Mouse (Mus musculus): Measurements from ENCODE around the gene Atad1. TPM values are rescaled to one million over a fixed set of nuclear protein-coding genes. Genes with fewer than 3 reads are reported as not detected.

Atad1 gene
- total RNA-seq, 2 experiments from 2014 or later: 62.9 to 77.7 TPM

DNA sequence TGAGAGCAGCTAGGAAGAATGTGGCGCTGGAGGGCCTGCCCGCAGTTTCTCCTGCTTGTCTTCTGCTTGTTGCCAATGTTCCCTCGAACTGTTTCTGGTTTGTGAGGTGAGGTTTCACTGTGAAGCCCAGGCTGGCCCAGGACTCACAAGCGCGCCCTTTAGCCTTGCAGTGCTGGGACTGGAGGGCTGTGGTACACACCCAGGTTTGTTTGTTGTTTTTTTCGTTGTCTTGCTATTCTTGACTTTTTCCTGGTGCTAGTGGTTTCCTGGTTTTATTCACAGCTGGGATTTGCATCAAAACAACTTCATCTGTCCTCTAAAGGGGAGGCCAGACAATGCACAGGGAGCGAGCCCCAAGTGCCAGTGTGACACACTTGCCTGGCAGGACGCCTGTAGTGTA is 104.7 kb downstream of the Atad1 start:
- ATAC-seq (replicated peaks; ENCODE audit: poor library complexity, severe bottlenecking): no peak

DNA sequence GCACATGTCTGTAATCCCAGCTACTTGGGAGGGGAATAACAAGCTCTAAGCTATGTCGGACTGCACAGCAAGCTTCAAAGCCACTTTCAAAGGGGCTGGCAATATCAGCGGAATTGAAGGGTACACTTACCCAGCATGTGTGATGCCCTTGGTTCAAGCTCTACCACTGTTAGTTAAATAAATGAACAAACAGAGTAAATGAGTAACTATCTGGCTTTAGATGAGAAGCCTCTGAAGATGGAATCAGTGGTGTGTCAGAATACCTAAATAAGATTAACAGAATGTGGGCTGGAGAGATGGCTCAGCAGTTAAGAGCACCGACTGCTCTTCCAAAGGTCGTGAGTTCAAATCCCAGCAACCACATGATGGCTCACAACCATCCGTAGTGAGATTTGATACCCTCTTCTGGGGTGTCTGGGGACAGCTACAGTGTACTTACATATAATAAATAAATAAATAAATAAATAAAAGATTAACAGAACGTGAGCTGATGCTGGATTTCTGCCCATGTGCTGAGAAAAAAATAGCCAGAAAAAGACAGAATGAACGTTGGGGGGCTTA is 110.9 kb downstream of the Atad1 start:
- ATAC-seq (replicated peaks; ENCODE audit: poor library complexity, severe bottlenecking): no peak

DNA sequence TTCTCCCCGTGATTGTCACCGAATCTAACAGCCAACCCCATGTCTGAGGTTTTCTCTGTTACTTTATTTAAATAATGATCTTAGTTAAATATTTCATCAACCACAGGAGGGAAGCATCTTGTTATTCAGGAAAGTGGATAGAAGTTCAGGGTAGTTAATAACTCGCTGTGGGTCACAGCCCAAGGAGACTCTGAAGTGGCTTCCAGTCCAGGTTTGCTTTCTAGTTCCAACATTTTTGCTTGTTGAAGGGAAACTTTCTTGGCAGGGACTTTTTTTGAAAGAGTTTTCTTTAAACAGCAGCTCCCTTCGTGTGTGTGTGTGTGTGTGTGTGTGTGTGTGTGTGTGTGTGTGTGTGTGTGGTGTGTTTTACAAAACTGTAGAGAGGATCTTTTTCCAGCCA is 112.0 kb downstream of the Atad1 start:
- no peak for ATAC-seq (replicated peaks; ENCODE audit: poor library complexity, severe bottlenecking)

DNA sequence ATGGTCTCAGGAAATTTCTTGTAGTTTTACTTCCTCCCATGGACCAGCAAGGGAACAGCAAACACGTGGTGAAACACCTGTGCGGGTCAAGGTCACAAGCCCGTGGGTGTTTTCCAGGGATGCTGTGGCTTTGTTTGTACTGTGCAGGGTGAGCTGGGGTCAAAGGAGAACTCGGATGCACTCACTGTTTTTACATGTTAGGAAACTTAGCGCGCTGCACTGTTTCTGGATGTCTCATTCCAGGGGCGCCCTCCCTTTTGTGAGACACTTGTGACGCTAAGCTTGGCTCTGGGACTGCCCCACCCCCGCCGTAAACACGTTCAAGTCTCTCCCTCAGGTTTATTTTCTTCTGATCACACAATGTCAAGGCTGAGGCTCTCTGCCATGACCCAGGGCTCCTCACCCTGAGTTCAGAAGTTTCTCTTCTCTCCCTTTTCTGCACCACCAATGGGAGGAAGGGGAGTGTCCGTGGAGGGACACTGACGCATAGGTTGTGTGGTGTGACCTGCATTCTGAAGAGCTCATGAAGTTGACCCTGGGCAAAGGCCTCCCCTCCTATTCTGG is 112.7 kb downstream of the Atad1 start:
- ATAC-seq (replicated peaks; ENCODE audit: poor library complexity, severe bottlenecking): peak; percentile 44

DNA sequence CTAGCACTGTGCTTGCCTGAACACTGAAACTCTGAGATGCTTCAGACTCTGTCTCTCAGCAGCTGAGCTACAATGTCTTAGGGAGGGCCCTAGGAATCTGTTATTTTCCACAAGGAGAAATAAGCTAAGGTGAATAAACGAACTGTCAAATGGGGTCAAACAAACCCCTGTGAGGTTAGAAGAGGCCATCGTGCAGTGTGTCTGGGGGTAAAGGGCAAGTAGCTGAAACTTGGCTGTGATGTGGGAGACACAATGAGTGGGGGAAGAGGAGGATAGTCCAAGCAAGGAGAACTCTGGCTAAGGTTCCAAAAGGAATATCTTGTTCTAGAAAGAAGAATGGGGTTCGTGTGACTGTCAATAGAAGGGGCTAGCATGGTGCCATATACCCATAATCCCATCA is 117.4 kb downstream of the Atad1 start:
- no peak for ATAC-seq (replicated peaks; ENCODE audit: poor library complexity, severe bottlenecking)

Other genes with a start within 250 kb of the Atad1 start
- gene Papss2, start 144.0 kb downstream of the Atad1 start, total RNA-seq (2014; fragmentation: Nextera tagmentation): 45.0 and 49.3 TPM in 2 replicates
- 28.9 and 29.5 TPM in 2 replicates for gene Papss2, start 144.0 kb downstream of the Atad1 start, total RNA-seq (2017)
- gene Pten, start 17.7 kb upstream of the Atad1 start, total RNA-seq (2014; fragmentation: Nextera tagmentation): 67.3 and 74.5 TPM in 2 replicates
- gene Pten, start 17.7 kb upstream of the Atad1 start, total RNA-seq (2017): 98.5 and 103 TPM in 2 replicates

All from granulocyte monocyte progenitor cell, adult 5-6 weeks (primary cell).